Mouse (Mus musculus) lung, adult 2 months (tissue): Measurements from ENCODE around the gene Calml4. TPM values are rescaled to one million over a fixed set of nuclear protein-coding genes. Genes with fewer than 3 reads are reported as not detected.
A peak's percentile ranks its signal among the peaks of the same experiment; 100 is the strongest.

Experiments
- DNase-seq: peaks from one replicate; pipeline ENCODE4 v3.0.0; 2022
- H3K4me1 ChIP-seq: fragments of 200-500 bp; 2 replicates; pipeline ENCODE4 v1.6.1; 2011; ENCODE audit warnings: low read length; ENCODE audit not compliant: control insufficient read depth, insufficient read depth
- H3K4me3 ChIP-seq: fragments of 200-500 bp; replicated peaks from 2 replicates; pipeline ENCODE3; 2011; ENCODE audit warnings: low read depth, mild to moderate bottlenecking, control low read depth, low read length; ENCODE audit errors: extremely low read depth
- CTCF ChIP-seq: fragments of 200-500 bp; IDR thresholded peaks from 2 replicates; pipeline ENCODE4 v1.5.1; 2011; ENCODE audit warnings: mild to moderate bottlenecking, low read length, control low read depth; ENCODE audit not compliant: insufficient read depth
- POLR2A ChIP-seq: fragments of 200-500 bp; IDR thresholded peaks from 2 replicates; pipeline ENCODE4 v1.6.1; 2011; ENCODE audit warnings: low read depth, mild to moderate bottlenecking, control low read depth, low read length, borderline replicate concordance; ENCODE audit errors: extremely low read depth
- WGBS: fragments of 180-500 bp; shearing (Covaris S2); methylation state at CpG from one replicate; pipeline ENCODE4 v1.1.7; 2018; 5-methylcytosine and 5-hydroxymethylcytosine counted together
- polyA plus RNA-seq: library from polyadenylated mRNA; depleted of rRNA; stranded (reverse); fragments of >200 nt; gene quantifications from 2 replicates; pipeline ENCODE4 v1.2.3, GENCODE M21; 2012; rRNA removed

The Calml4 gene
- 7.1 and 11.6 TPM in 2 replicates for polyA plus RNA-seq

GRCm38 (mm10) chr9:62857719-62858261 is at the start of gene Calml4:
Gene Calml4 (plus strand): TSS chr9:62858080.
- 0 out of 2 replicates have a peak, but pooled peaks have one; percentile 11 for TF ChIP-seq POLR2A
- TF ChIP-seq CTCF, result no peak
- DNase-seq, result peak; percentile 62

GRCm38 (mm10) chr9:62810095-62810494 is 47.8 kb upstream of the Calml4 start:
- no peak for DNase-seq
- 16% methylated on average over 8 of the region's 8 CpGs for WGBS
- peaks cover 7% of the 10 kb centered on the region; the same call in 1 of the 2 replicates for H3K4me1 ChIP-seq
- no peak for TF ChIP-seq POLR2A
- TF ChIP-seq CTCF, result no peak
- H3K4me3 ChIP-seq, result peak overlapping the region; percentile 90

More at GRCm38 (mm10) chr9:62857719-62858261, at the start of gene Calml4:
- H3K4me1 ChIP-seq, result peaks cover 9% of the 10 kb centered on the region
- H3K4me3 ChIP-seq, result peak within 1 kb of the TSS; percentile 59
- WGBS, result 26% methylated on average over 20 of the region's 20 CpGs

GRCm38 (mm10) chr9:62810543-62811515 is 47.1 kb upstream of the Calml4 start:
- Histone ChIP-seq H3K4me3 (peak overlapping the region; percentile 90), H3K4me1 (peaks cover 9% of the 10 kb centered on the region; the same call in 1 of the 2 replicates)
- TF ChIP-seq CTCF, result no peak
- DNase-seq, result no peak
- under 1% methylated on average over 58 of the region's 58 CpGs for WGBS

GRCm38 (mm10) chr9:62811516-62812121 is 46.3 kb upstream of the Calml4 start, which contains the start of gene Fem1b:
Gene Fem1b (minus strand): TSS chr9:62811934.
- WGBS, result under 1% methylated on average over 68 of the region's 68 CpGs
- TF ChIP-seq CTCF (no peak), POLR2A (peak; percentile 91; the same call in 1 of the 2 replicates)
- peak; percentile 91 for DNase-seq
- H3K4me3 ChIP-seq, result peak within 1 kb of the TSS; percentile 90
- H3K4me1 ChIP-seq, result peaks cover 9% of the 10 kb centered on the region; the same call in 1 of the 2 replicates

GRCm38 (mm10) chr9:62812216-62813049 is 45.4 kb upstream of the Calml4 start:
- DNase-seq, result no peak
- TF ChIP-seq POLR2A, result no peak
- no peak for TF ChIP-seq CTCF
- 21% methylated on average over 14 of the region's 14 CpGs for WGBS
- Histone ChIP-seq H3K4me1 (peaks cover 9% of the 10 kb centered on the region), H3K4me3 (peak overlapping the region; percentile 90)

- Histone ChIP-seq H3K4me3 (no peak overlapping the region), H3K4me1 (peaks cover 4% of the 10 kb centered on the region)
- TF ChIP-seq POLR2A (no peak), CTCF (no peak)
- WGBS, result 61% methylated on average over 2 of the region's 2 CpGs
- peak; percentile 46 for DNase-seq
Measured at GRCm38 (mm10) chr9:62814751-62815150, 43.1 kb upstream of the Calml4 start.

- H3K4me1 ChIP-seq, result peaks cover 4% of the 10 kb centered on the region
- no peak for TF ChIP-seq CTCF
- no peak for TF ChIP-seq POLR2A
- DNase-seq, result no peak
Measured at GRCm38 (mm10) chr9:62816323-62817098, 41.4 kb upstream of the Calml4 start.

GRCm38 (mm10) chr9:62817099-62817571 is 40.7 kb upstream of the Calml4 start:
- no peak overlapping the region for H3K4me3 ChIP-seq
- 41% methylated on average over 12 of the region's 12 CpGs for WGBS
- no peak for DNase-seq
- no peak for TF ChIP-seq CTCF
- no peak for TF ChIP-seq POLR2A
- H3K4me1 ChIP-seq, result peaks cover 4% of the 10 kb centered on the region

More at GRCm38 (mm10) chr9:62816323-62817098, 41.4 kb upstream of the Calml4 start:
- 65% methylated on average over 9 of the region's 9 CpGs for WGBS
- no peak overlapping the region for H3K4me3 ChIP-seq
